Mouse (Mus musculus): ENCODE data around the gene Gm47189. TPM values are rescaled to one million over a fixed set of nuclear protein-coding genes. Genes with fewer than 3 reads are reported as not detected.
"Not testable (repeated sequence)": the region's sequence is repeated elsewhere in the genome, so short reads cannot be mapped to it uniquely, and the experiment has no call there.

The Gm47189 gene
- not detected in 2 replicates for polyA plus RNA-seq (2015; fragmentation: Nextera tagmentation; extraction: Ambion mirVana)

DNA sequence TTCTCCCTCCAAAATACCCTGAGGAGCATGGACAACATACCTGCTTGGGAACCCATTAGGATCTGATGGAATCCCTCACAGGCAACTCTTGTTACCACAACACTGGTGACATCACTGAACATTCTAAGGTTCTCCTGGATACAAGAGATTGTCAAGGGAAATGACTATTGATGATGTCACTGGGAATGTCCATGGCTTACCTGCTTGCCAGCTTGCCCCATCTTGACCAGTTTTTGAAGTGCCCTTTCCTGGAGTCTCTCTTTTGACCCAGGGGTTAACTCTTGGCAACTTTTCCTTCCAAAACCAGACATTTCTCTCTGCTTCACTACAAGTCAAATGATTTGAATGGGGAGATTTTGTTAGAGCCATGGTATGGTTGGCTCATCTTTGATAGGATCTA, at the start of gene Gm47189:
TSS of gene Gm47189 (minus strand) at position 101 of the 400 bp plus-strand sequence.
- not testable (repeated sequence) for H3K36me3 ChIP-seq (ENCODE audit: control insufficient read depth, insufficient read depth, low read length); H3K27me3 ChIP-seq (ENCODE audit: control insufficient read depth, insufficient read depth, low read length); H3K9me3 ChIP-seq (replicated peaks; ENCODE audit: control insufficient read depth, low read length); H3K27ac ChIP-seq (ENCODE audit: low read length); ATAC-seq (ENCODE audit: insufficient read depth, low FRiP score); H3K9ac ChIP-seq (ENCODE audit: low read length); H3K4me1 ChIP-seq (ENCODE audit: control insufficient read depth, insufficient read depth, low read length); H3K4me2 ChIP-seq (ENCODE audit: low read depth, low read length); H3K4me3 ChIP-seq (replicated peaks; ENCODE audit: low read length)

GRCm38 (mm10) chr14:41755931-41756330, 16.3 kb downstream of the Gm47189 start:
- not testable (repeated sequence) for H3K4me3 ChIP-seq (replicated peaks; ENCODE audit: low read length); H3K36me3 ChIP-seq (ENCODE audit: control insufficient read depth, insufficient read depth, low read length); H3K9ac ChIP-seq (ENCODE audit: low read length); ATAC-seq (ENCODE audit: insufficient read depth, low FRiP score); H3K27ac ChIP-seq (ENCODE audit: low read length); H3K4me2 ChIP-seq (ENCODE audit: low read depth, low read length); H3K4me1 ChIP-seq (ENCODE audit: control insufficient read depth, insufficient read depth, low read length); H3K9me3 ChIP-seq (replicated peaks; ENCODE audit: control insufficient read depth, low read length); H3K27me3 ChIP-seq (ENCODE audit: control insufficient read depth, insufficient read depth, low read length)
- 100% methylated on average over 2 of the region's 3 CpGs for WGBS

- H3K27ac ChIP-seq (ENCODE audit: low read length); H3K9ac ChIP-seq (ENCODE audit: low read length); ATAC-seq (ENCODE audit: insufficient read depth, low FRiP score); H3K9me3 ChIP-seq (replicated peaks; ENCODE audit: control insufficient read depth, low read length); H3K27me3 ChIP-seq (ENCODE audit: control insufficient read depth, insufficient read depth, low read length); H3K36me3 ChIP-seq (ENCODE audit: control insufficient read depth, insufficient read depth, low read length); H3K4me3 ChIP-seq (replicated peaks; ENCODE audit: low read length); H3K4me1 ChIP-seq (ENCODE audit: control insufficient read depth, insufficient read depth, low read length); H3K4me2 ChIP-seq (ENCODE audit: low read depth, low read length): not testable (repeated sequence)
- no CpG with 5 or more reads among the region's 1 CpGs for WGBS
These were observed 21.7 kb downstream of the Gm47189 start, which contains the start of gene Gm7929 for GRCm38 (mm10) chr14:41750514-41750913. Gene Gm7929 (minus strand): TSS chr14:41750614.

DNA sequence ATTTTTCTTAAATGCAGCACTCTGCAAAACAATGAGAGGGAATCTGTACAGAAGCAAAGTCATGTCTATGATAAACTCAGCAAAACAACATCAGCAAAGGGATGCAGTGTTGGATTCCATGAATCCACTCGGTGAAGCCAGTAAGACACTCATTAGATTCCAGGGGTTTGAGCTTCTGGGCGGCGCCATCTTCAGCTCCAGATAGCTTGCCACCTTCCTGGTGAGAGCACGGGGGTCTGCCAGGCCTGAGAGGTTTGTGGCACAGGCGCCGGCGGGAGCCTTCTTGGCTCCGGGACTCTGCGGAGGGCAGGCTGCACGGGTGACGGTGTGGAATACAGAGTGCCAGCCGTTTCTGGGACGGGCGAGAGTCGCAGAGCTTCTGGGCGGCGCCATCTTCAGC, 48.8 kb downstream of the Gm47189 start:
- not testable (repeated sequence) for H3K9ac ChIP-seq (ENCODE audit: low read length); H3K27ac ChIP-seq (ENCODE audit: low read length); H3K9me3 ChIP-seq (replicated peaks; ENCODE audit: control insufficient read depth, low read length); H3K4me3 ChIP-seq (replicated peaks; ENCODE audit: low read length); ATAC-seq (ENCODE audit: insufficient read depth, low FRiP score); H3K27me3 ChIP-seq (ENCODE audit: control insufficient read depth, insufficient read depth, low read length); H3K36me3 ChIP-seq (ENCODE audit: control insufficient read depth, insufficient read depth, low read length); H3K4me2 ChIP-seq (ENCODE audit: low read depth, low read length); H3K4me1 ChIP-seq (ENCODE audit: control insufficient read depth, insufficient read depth, low read length)
- WGBS = 74% methylated on average over 17 of the region's 17 CpGs

GRCm38 (mm10) chr14:41717180-41717579, 55.1 kb downstream of the Gm47189 start:
- WGBS = 82% methylated on average over 1 of the region's 1 CpGs
- not testable (repeated sequence) for ATAC-seq (ENCODE audit: insufficient read depth, low FRiP score); H3K4me3 ChIP-seq (replicated peaks; ENCODE audit: low read length); H3K27me3 ChIP-seq (ENCODE audit: control insufficient read depth, insufficient read depth, low read length); H3K4me2 ChIP-seq (ENCODE audit: low read depth, low read length); H3K27ac ChIP-seq (ENCODE audit: low read length); H3K9me3 ChIP-seq (replicated peaks; ENCODE audit: control insufficient read depth, low read length); H3K36me3 ChIP-seq (ENCODE audit: control insufficient read depth, insufficient read depth, low read length); H3K9ac ChIP-seq (ENCODE audit: low read length); H3K4me1 ChIP-seq (ENCODE audit: control insufficient read depth, insufficient read depth, low read length)

Other genes with a start within 250 kb of the Gm47189 start
- not detected in 2 replicates for gene Gm7970, start 216.9 kb downstream of the Gm47189 start, polyA plus RNA-seq (2015; fragmentation: Nextera tagmentation; extraction: Ambion mirVana)
- gene 1700049E17Rik2, start 199.2 kb downstream of the Gm47189 start, polyA plus RNA-seq (2015; fragmentation: Nextera tagmentation; extraction: Ambion mirVana) = not detected in 2 replicates
- gene Gm3072, start 147.8 kb downstream of the Gm47189 start, polyA plus RNA-seq (2015; fragmentation: Nextera tagmentation; extraction: Ambion mirVana) = not detected in 2 replicates
- not detected in 2 replicates for gene Gm3676, start 126.0 kb downstream of the Gm47189 start, polyA plus RNA-seq (2015; fragmentation: Nextera tagmentation; extraction: Ambion mirVana)
- gene Gm8068, start 70.6 kb downstream of the Gm47189 start, polyA plus RNA-seq (2015; fragmentation: Nextera tagmentation; extraction: Ambion mirVana) = not detected in 2 replicates
- not detected in 2 replicates for gene Gm7929, start 21.8 kb downstream of the Gm47189 start, polyA plus RNA-seq (2015; fragmentation: Nextera tagmentation; extraction: Ambion mirVana)
- gene Gm7980, start 134.8 kb upstream of the Gm47189 start, polyA plus RNA-seq (2015; fragmentation: Nextera tagmentation; extraction: Ambion mirVana) = not detected in 2 replicates
- not detected in 2 replicates for gene 1700049E17Rik1, start 152.5 kb upstream of the Gm47189 start, polyA plus RNA-seq (2015; fragmentation: Nextera tagmentation; extraction: Ambion mirVana)
- not detected in 2 replicates for gene 1700024B05Rik, start 171.6 kb upstream of the Gm47189 start, polyA plus RNA-seq (2015; fragmentation: Nextera tagmentation; extraction: Ambion mirVana)
- not detected in 2 replicates for gene Gm6401, start 195.5 kb upstream of the Gm47189 start, polyA plus RNA-seq (2015; fragmentation: Nextera tagmentation; extraction: Ambion mirVana)
- not detected in 2 replicates for gene Gm3543, start 210.9 kb upstream of the Gm47189 start, polyA plus RNA-seq (2015; fragmentation: Nextera tagmentation; extraction: Ambion mirVana)

Data from stomach, embryonic 16.5 days (tissue).